Mouse (Mus musculus) B cell, adult 2 months (primary cell): ENCODE measurements around the gene Zmynd10.

Experiments used
- DNase-seq, 2 experiments: peaks; one replicate each; pipeline ENCODE4 v3.0.0; 2022

The Zmynd10 gene

GRCm38 (mm10) chr9:107547026-107547425 is at the start of gene Zmynd10:
Zmynd10 (plus strand) TSS chr9:107547298.
- peak; percentile 80 to 81 for DNase-seq

DNA sequence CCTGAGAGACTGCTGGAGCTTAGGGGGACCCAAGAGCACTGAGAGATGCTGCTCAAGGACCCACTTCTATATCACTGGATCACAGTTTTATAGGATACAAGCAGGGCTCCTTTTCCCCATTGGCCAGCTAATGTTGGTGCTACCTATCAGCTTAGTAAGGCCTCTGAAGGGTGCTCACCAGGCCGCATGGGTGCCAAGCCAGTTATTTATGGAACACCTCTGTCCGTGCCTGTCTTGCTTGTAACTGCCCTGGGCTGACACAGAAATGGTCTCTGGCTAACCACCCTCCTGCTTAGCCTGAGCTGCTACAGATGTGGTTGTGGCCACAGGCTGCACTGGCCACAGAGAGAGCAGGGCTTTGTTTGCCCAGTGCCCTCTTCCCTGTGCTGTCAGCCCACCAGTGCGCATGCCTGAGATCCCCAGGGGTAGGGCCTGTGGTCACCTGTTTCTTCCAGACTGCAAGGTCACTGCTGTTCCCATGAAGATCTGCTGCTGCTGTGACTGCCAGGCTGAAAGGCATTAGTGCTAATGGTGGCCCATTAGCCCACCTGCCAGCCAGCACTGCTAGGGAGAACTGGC is 46.3 kb upstream of the Zmynd10 start:
- DNase-seq = no peak

DNA sequence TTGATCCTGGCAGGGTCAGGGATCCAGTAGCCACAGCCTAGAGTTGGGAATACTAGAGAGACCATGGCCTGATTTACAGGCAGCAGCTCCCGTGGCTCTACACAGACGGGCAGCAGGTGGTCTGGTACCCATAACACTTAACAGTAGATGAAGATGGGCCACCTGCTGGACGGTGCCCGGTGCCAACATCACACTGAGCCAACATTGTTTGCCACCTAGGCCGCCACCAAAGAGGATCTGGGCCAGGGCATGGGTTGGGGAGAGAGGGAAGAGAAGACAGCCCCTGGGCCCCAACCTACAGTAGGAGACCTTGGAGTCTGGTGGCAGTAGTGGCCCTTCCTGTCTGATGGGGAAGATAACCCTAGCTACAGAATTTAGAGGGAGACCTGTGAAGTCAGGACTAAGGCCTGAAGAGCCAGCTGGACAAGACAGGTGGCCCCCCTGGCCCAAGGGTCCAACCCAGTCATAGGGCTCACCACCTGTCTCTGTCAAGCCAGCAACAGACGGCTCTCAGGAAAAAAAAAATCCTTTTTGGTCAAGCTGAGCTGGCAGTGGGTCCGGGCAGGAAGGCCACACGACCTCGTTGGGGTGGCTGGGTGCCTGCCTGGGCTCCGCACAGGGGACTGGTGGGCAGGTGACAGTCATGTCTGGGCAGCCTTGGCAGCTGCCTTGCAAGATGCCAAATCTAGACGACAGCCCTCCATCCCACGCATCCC is 44.8 kb upstream of the Zmynd10 start:
- no peak for DNase-seq

- DNase-seq = no peak
Measured at GRCm38 (mm10) chr9:107504662-107505537, 42.2 kb upstream of the Zmynd10 start.

DNA sequence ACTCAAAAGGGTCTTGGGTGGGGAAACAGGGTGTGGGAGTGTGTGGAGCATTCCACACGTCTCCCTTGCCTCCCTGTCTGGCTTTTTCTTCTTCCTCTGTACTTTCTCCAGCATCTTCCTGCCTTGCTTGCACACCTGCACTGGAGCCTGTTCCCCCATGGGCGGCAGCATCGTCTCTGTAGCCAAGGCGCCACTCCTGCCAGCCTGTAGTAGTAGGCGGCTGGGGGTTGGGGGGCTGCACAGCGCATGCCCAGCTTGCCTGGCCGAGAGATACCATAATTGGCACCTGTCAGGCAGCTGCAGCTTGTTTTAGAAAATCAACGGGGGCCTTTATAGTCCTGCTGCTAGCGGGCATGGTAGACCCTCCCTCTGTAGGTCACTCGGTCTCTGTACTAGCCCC is 38.8 kb upstream of the Zmynd10 start:
- no peak for DNase-seq

DNA sequence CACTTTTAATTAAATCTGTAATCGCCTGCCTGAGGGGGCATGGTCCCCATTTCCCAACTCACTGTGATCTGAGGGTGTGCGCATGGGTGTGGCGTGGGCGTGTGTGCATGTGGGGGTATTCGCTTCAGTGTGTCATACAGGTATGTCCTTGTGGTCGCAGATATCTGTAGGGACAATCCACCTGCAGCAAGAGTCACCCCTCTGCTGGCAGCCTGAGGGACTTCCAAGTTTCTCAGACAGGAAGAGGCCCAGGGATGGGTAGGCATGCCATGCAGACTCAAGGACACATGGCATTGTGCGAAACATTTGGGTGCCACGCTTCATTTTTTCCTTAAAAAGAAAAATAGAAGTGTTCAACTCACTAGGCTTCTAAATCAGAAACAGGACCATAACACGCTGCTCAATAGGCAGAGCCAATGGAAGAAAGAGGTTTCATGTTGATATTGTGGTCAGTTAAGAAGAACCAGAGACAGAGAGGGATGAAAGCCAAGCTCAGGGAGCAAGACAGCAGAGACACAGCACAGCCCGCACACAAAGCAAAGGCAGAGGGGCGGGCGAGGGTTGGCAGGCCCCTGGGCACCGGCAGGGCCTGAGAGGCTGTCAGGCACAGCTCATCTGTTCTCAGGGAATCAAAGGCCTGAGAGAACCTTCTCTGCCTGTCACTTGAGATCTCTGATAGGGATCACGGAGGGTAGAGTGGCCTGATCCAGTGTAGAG is 36.6 kb upstream of the Zmynd10 start:
- no peak for DNase-seq

GRCm38 (mm10) chr9:107511436-107511835 is 35.7 kb upstream of the Zmynd10 start:
- DNase-seq = no peak

- DNase-seq = no peak
Measured at GRCm38 (mm10) chr9:107512326-107512725, 34.8 kb upstream of the Zmynd10 start.

DNA sequence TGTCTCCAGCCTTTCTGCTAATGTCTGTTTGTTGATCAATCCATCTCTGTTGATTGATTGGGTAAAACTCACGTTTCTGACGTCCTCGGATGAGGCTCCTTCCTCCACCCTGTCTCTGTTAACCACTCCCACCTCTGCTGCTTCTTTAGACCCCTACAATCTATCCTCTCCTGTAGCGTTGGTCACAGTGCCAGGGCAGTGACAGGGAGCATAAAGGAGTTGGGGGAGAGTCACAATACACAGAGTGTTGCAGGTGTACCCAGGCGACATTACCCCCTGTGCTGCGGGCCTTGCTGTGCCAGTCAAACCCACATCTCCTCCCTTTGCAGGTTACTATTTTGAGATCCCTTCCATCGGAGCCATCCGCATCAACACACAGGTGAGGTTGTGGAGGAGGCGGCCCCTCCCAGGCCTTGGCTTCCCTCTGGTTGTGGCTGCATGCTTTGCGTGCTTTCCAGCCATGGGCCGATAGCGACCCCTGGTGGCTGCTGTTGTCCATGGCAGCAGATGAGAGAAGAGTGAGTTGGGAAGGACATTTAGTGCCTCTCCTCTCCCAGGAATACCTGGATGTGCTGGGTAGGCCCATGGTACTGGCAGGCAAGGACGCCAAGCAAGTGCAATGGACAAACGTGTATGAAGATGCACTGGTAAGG is 32.7 kb upstream of the Zmynd10 start:
- DNase-seq = peak; percentile 86 to 87

DNA sequence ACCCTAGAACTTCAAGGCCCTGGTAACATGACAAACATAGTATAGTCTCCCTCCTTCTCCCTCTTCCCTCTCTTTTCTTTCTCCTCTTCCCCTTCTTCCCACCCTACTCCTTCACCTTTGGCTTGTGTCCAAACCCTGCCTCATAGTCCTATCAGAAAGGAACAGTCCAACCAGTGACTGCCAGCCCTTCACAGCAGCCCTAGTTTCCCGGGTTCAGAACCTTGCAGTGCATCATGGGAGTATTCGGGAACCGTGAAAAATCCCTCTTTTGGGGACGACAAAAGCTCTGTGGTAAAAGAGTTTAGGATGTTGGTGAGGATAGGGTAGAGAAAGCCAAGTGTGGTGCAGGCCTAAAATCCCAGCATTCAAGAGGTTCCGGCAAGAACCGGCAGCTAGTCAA is 26.8 kb upstream of the Zmynd10 start:
- no peak for DNase-seq

- no peak for DNase-seq
Measured at GRCm38 (mm10) chr9:107521190-107521589, 25.9 kb upstream of the Zmynd10 start.

DNA sequence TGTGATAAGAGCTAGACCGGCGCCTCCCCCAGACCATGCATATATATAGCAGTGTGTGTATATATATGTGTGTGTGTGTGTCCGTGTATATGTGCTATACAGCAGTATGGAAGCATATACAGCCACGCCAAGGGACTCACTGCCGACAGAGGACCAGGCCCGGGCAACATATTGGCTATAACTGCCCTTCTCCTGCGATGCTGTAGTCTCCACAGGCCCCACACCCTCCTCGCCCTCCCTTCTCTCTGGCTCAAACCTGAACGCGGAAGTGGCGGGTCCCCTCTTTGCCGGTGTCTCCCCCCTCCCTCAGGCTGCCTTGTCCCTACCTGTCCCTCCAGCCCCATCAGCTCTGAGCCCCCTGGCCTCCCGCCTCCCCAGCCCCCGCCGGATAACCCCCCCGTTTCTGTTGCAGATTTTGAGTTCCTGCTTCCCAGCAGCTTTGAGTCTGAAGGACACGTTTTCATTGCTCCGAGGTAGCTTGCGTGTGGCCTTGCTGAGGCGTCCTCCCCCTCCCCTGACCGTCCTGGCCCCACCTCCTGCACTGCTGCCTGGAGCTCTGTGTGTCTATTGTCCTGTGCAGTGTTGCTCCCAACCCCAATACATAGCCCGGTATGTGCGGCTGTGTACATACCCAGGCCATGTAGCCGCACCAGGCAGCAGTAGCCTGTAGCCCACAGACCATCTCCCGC is 25.2 kb upstream of the Zmynd10 start:
- DNase-seq = peak; percentile 36 to 44

DNA sequence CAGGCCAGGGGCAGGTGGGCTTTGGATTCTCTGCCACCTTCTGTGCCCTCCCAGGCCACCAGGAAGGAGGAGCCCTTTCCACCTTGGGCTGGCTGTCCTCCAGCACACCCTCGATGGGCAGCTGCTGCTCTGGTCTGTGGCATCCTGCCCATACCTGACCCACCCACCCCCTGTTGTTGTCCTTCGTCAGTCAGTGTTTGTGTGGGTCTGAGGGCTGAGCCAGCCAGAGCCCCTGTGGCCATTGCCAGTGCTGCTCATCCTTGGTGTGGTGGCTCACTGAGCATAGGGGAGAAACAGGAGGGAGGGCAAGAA is 24.7 kb upstream of the Zmynd10 start:
- no peak for DNase-seq

GRCm38 (mm10) chr9:107526198-107527026 is 20.7 kb upstream of the Zmynd10 start:
- DNase-seq = peak; percentile 89 to 91

DNA sequence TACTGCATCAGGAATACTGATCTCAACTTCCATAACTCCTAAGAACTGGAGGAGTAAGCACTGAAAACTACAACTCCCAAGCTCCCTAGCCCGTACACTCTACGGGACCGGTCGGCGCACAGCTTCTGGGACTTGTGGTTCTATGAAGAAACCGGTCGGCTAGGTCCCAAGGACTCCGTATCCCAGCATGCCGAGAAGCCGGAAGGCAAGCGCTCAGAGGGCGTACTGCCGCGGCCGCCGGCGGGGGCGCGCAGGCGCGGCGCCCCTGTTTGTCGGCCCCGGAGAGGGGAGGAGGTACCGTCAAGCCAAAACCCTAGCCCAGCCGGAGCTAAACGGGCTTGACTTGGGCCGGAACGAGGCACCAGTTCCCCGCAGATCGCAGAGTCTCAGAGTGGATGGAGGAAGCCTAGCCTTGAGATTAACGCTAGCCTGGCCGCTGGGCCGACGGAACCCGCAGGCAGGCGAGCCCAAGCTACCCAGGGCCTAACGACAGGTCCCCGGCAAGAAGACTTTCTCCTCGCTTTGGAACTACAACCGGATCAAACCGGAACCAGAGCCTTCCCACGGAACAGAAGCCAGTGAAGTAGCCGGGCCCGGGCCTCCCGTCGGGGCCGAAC is 13.2 kb upstream of the Zmynd10 start, which contains the start of gene Tmem115:
Gene Tmem115 (plus strand): TSS at position 155 of the 617 bp plus-strand sequence.
- DNase-seq = peak; percentile 88 to 90

DNA sequence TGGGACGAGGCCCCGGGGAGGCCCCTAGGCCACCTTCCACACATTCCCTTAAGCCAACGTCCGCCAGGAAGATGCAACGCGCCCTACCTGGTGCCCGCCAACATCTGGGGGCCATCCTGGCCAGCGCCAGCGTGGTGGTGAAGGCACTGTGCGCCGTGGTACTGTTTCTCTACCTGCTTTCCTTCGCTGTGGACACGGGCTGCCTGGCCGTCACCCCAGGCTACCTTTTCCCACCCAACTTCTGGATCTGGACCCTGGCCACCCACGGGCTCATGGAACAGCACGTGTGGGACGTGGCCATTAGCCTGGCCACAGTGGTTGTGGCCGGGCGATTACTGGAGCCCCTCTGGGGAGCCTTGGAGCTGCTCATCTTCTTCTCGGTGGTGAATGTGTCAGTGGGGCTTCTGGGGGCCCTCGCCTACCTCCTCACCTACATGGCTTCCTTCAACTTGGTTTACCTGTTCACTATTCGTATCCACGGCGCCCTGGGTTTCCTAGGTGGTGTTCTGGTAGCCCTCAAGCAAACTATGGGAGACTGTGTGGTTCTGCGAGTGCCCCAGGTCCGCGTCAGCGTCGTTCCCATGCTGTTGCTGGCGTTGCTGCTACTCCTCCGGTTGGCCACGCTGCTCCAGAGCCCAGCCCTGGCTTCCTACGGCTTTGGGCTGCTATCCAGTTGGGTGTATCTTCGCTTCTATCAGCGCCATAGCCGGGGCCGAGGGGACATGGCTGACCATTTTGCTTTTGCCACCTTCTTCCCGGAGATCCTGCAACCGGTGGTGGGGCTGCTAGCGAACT is 12.5 kb upstream of the Zmynd10 start:
- DNase-seq = no peak

DNA sequence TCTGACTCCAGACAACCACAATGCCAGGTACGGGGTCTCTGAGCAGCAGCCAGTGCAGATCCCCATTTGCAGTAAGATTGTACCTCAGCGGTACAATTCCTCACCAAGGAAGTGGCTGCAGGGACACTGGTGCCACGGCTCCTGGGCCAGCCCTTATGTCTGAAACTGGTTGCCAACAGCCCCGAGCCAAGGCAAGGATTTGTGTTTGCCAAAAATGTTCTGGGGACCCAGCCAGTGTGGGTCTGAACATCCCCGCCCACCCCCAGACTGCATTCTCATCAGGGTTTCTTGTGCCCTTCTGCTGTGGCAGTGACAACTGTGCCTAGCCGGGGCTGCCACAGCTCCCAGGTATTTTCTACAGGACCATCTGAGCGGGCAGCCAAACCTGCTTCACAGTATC is 8.9 kb upstream of the Zmynd10 start:
- no peak for DNase-seq

DNA sequence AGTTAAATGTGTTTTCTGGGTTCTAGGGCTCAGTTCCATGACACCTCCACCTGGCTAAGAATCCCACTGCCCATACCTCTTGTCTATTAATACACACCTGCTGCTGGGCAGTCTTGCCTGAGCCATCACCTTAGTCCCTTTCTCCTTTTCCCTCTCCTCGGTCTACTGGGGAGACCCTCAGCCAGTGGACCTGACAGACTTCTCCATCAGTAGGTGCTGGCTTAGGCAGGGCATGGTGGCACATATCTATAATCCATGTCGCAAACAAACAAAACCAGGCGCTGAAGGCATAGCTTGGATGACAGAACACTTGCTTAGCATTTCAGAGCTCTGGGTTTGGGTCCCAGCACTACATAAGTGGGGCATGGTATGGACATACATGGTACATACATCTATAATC is 8.4 kb upstream of the Zmynd10 start:
- no peak for DNase-seq

- no peak for DNase-seq
Measured at GRCm38 (mm10) chr9:107539940-107540339, 7.2 kb upstream of the Zmynd10 start.

- no peak for DNase-seq
Measured at GRCm38 (mm10) chr9:107540420-107540819, 6.7 kb upstream of the Zmynd10 start.
